Mouse (Mus musculus): ENCODE measurements around the gene Llph. TPM values are rescaled to one million over a fixed set of nuclear protein-coding genes. Genes with fewer than 3 reads are reported as not detected.

Llph gene
- polyA plus RNA-seq, 1 experiment from 2014 or later: 51.3 TPM

Other genes starting within 250 kb of the Llph start
- 7.7 and 7.9 TPM in 2 replicates for gene Helb, start 114.1 kb upstream of the Llph start, polyA plus RNA-seq (2015; fragmentation: Nextera tagmentation; extraction: Ambion mirVana)
- 102 and 103 TPM in 2 replicates for gene Tmbim4, start 25.5 kb upstream of the Llph start, polyA plus RNA-seq (2015; fragmentation: Nextera tagmentation; extraction: Ambion mirVana)
- gene Irak3, start 24.9 kb upstream of the Llph start, polyA plus RNA-seq (2015; fragmentation: Nextera tagmentation; extraction: Ambion mirVana): 2.4 TPM in 2 replicates
- 11.0 and 18.4 TPM in 2 replicates for gene Hmga2, start 249.4 kb downstream of the Llph start, polyA plus RNA-seq (2015; fragmentation: Nextera tagmentation; extraction: Ambion mirVana)

Measured in limb, embryonic 15.5 days (tissue).